ENCODE assay signal across 29 mouse cellular contexts in the genomic region with DNA sequence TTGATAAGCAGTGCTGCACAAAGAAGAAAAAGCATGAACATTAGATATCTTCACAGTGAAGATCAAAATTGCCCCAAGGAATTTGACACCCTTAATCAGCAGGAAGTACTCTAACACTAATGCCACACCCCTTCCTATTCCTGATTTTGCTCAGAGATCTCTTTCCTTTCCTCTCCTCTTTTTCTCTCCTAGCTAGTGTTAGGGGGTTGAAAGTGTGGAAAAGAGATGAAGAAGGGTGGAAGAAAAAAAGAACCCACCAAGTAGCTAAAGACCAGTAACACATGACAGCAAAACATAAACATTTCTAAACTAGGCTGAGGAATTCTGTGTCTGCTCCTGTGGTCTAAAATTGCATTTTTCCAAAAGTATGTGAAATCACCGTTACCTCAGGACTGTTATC.
"Had no signal": no experiment of that assay in that cellular context is flagged by ENCODE, and none has a peak within 500 bp of the region (broad histone marks: within the 10 kb centered on the region; RNA-seq: fewer than 3 reads in every experiment).

No protein-coding gene starts in this region.

- H3K27me3 ChIP-seq: limb, embryonic 12.5 days; limb, embryonic 13.5 days; limb, embryonic 15.5 days; liver, embryonic 12.5 days; liver, embryonic 13.5 days; liver, embryonic 15.5 days; lung, embryonic 15.5 days; megakaryocyte, embryonic 14.5 days; midbrain, embryonic 12.5 days; midbrain, embryonic 13.5 days; midbrain, embryonic 15.5 days had no signal

- H3K27ac ChIP-seq: limb, embryonic 10.5 days; limb, embryonic 12.5 days; limb, embryonic 13.5 days; limb, embryonic 15.5 days; liver, embryonic 12.5 days; liver, embryonic 13.5 days; liver, embryonic 14.5 days; liver, embryonic 15.5 days; lung, embryonic 15.5 days; macrophage; midbrain, embryonic 10.5 days; midbrain, embryonic 12.5 days; midbrain, embryonic 13.5 days; midbrain, embryonic 15.5 days had no signal

- H3K36me3 ChIP-seq: limb, embryonic 10.5 days; limb, embryonic 12.5 days; limb, embryonic 13.5 days; limb, embryonic 15.5 days; liver, embryonic 13.5 days; liver, embryonic 15.5 days; lung, embryonic 15.5 days; midbrain, embryonic 10.5 days; midbrain, embryonic 12.5 days; midbrain, embryonic 13.5 days; midbrain, embryonic 15.5 days had no signal

- H3K4me2 ChIP-seq: limb, embryonic 12.5 days; limb, embryonic 13.5 days; limb, embryonic 15.5 days; liver, embryonic 11.5 days; liver, embryonic 12.5 days; liver, embryonic 13.5 days; liver, embryonic 15.5 days; lung, embryonic 14.5 days; lung, embryonic 15.5 days; midbrain, embryonic 11.5 days; midbrain, embryonic 12.5 days; midbrain, embryonic 13.5 days; midbrain, embryonic 15.5 days had no signal

- H3K9ac ChIP-seq: limb, embryonic 12.5 days; limb, embryonic 13.5 days; limb, embryonic 15.5 days; liver, embryonic 12.5 days; liver, embryonic 13.5 days; liver, embryonic 14.5 days; liver, embryonic 15.5 days; liver, postnatal 0 days; lung, embryonic 14.5 days; lung, embryonic 15.5 days; midbrain, embryonic 12.5 days; midbrain, embryonic 13.5 days; midbrain, embryonic 15.5 days had no signal

- H3K9me3 ChIP-seq: limb, embryonic 10.5 days; limb, embryonic 12.5 days; limb, embryonic 13.5 days; limb, embryonic 15.5 days; liver, embryonic 12.5 days; liver, embryonic 13.5 days; liver, embryonic 15.5 days; lung, embryonic 15.5 days; megakaryocyte, embryonic 14.5 days; midbrain, embryonic 10.5 days; midbrain, embryonic 12.5 days; midbrain, embryonic 13.5 days; midbrain, embryonic 15.5 days had no signal

- H3K4me3 ChIP-seq: limb, embryonic 10.5 days; limb, embryonic 12.5 days; limb, embryonic 13.5 days; limb, embryonic 15.5 days; liver, embryonic 12.5 days; liver, embryonic 13.5 days; liver, embryonic 15.5 days; lung, embryonic 15.5 days; megakaryocyte, embryonic 14.5 days; midbrain, embryonic 10.5 days; midbrain, embryonic 12.5 days; midbrain, embryonic 13.5 days; midbrain, embryonic 15.5 days; myocyte had no signal

- DNase-seq: left cerebral cortex, postnatal 4 days; liver; liver, embryonic 13.5 days; liver, postnatal 0 days; lung, adult 18-20 months; lung, adult 2 months; lung, embryonic 14.5 days; lung, postnatal 10 days; lung, postnatal 14 days; lung, postnatal 36 days; lung, postnatal 4 days; midbrain, embryonic 14.5 days had no signal
